Mouse (Mus musculus) granulocyte monocyte progenitor cell, adult 5-6 weeks (primary cell): Measurements from ENCODE around the gene Nxpe5. TPM values are rescaled to one million over a fixed set of nuclear protein-coding genes. Genes with fewer than 3 reads are reported as not detected.

Source experiments
- ATAC-seq: replicated peaks from 2 replicates; pipeline ENCODE4 v1.8.0; 2016; ENCODE audit warnings: mild to moderate bottlenecking, moderate TSS enrichment, inconsistent platforms; ENCODE audit not compliant: poor library complexity, severe bottlenecking
- total RNA-seq, 2 experiments: library from RNA; stranded (forward) in 1 of 2; stranded (reverse) in 1 of 2; fragments of 200-712, 200-1000 nt in 1 of 2; fragments of >200 nt in 1 of 2; fragmentation: Nextera tagmentation in 1 of 2; gene quantifications; 2 replicates each; pipeline ENCODE4 v1.2.3; 2014 to 2017

Gene Nxpe5
- total RNA-seq, 2 experiments from 2014 or later: 1.8 to 2.3 TPM

GRCm38 (mm10) chr5:138272409-138272923 is 46.8 kb downstream of the Nxpe5 start, which contains the start of gene Gal3st4:
Gal3st4 (minus strand) TSS chr5:138272840.
- no peak for ATAC-seq

- no peak for ATAC-seq
Observed at GRCm38 (mm10) chr5:138274186-138274585, 48.5 kb downstream of the Nxpe5 start.

GRCm38 (mm10) chr5:138275216-138276050 is 49.7 kb downstream of the Nxpe5 start:
- no peak for ATAC-seq

GRCm38 (mm10) chr5:138277994-138278393 is 52.3 kb downstream of the Nxpe5 start:
- no peak for ATAC-seq

- ATAC-seq: peak; percentile 96
Observed at GRCm38 (mm10) chr5:138279585-138280424, 54.1 kb downstream of the Nxpe5 start, which contains the start of the genes Gm43720, Gpc2 and Stag3. Gm43720 (minus strand) TSS chr5:138279958. Gpc2 (minus strand) TSS chr5:138280005. Stag3 (plus strand) TSS chr5:138280240.

GRCm38 (mm10) chr5:138280425-138280768 is 54.7 kb downstream of the Nxpe5 start:
- ATAC-seq: no peak

GRCm38 (mm10) chr5:138280829-138281228 is 55.1 kb downstream of the Nxpe5 start:
- ATAC-seq: no peak

- ATAC-seq: no peak
Observed at GRCm38 (mm10) chr5:138281798-138282197, 56.1 kb downstream of the Nxpe5 start.

- no peak for ATAC-seq
Observed at GRCm38 (mm10) chr5:138283540-138283939, 57.8 kb downstream of the Nxpe5 start.

GRCm38 (mm10) chr5:138287861-138288260 is 62.2 kb downstream of the Nxpe5 start:
- no peak for ATAC-seq

- ATAC-seq: no peak
Observed at GRCm38 (mm10) chr5:138291638-138292037, 65.9 kb downstream of the Nxpe5 start.

GRCm38 (mm10) chr5:138294158-138294557 is 68.5 kb downstream of the Nxpe5 start:
- ATAC-seq: no peak

- ATAC-seq: no peak
Observed at GRCm38 (mm10) chr5:138299613-138300012, 73.9 kb downstream of the Nxpe5 start.

Other genes with a start within 250 kb of the Nxpe5 start
- not detected in 2 replicates for gene Azgp1, start 244.4 kb upstream of the Nxpe5 start, total RNA-seq (2014; fragmentation: Nextera tagmentation)
- not detected in 2 replicates for gene Azgp1, start 244.4 kb upstream of the Nxpe5 start, total RNA-seq (2017)
- gene Smok3a, start 204.6 kb upstream of the Nxpe5 start, total RNA-seq (2014; fragmentation: Nextera tagmentation): not detected in 2 replicates
- not detected in 2 replicates for gene Smok3a, start 204.6 kb upstream of the Nxpe5 start, total RNA-seq (2017)
- gene Smok3b, start 204.5 kb upstream of the Nxpe5 start, total RNA-seq (2014; fragmentation: Nextera tagmentation): not detected in 2 replicates
- not detected in 2 replicates for gene Smok3b, start 204.5 kb upstream of the Nxpe5 start, total RNA-seq (2017)
- not detected in 2 replicates for gene Smok3c, start 172.7 kb upstream of the Nxpe5 start, total RNA-seq (2014; fragmentation: Nextera tagmentation)
- not detected in 2 replicates for gene Smok3c, start 172.7 kb upstream of the Nxpe5 start, total RNA-seq (2017)
- gene Zkscan1, start 140.8 kb upstream of the Nxpe5 start, total RNA-seq (2014; fragmentation: Nextera tagmentation): 21.5 and 26.8 TPM in 2 replicates
- gene Zkscan1, start 140.8 kb upstream of the Nxpe5 start, total RNA-seq (2017): 19.2 and 25.8 TPM in 2 replicates
- gene Zscan21, start 109.0 kb upstream of the Nxpe5 start, total RNA-seq (2014; fragmentation: Nextera tagmentation): 10.9 and 16.6 TPM in 2 replicates
- 10.9 and 14.8 TPM in 2 replicates for gene Zscan21, start 109.0 kb upstream of the Nxpe5 start, total RNA-seq (2017)
- 7.9 and 11.2 TPM in 2 replicates for gene Zfp113, start 70.2 kb upstream of the Nxpe5 start, total RNA-seq (2014; fragmentation: Nextera tagmentation)
- 5.8 and 6.0 TPM in 2 replicates for gene Zfp113, start 70.2 kb upstream of the Nxpe5 start, total RNA-seq (2017)
- gene Cops6, start 64.8 kb upstream of the Nxpe5 start, total RNA-seq (2014; fragmentation: Nextera tagmentation): 94.6 and 117 TPM in 2 replicates
- gene Cops6, start 64.8 kb upstream of the Nxpe5 start, total RNA-seq (2017): 39.6 and 41.6 TPM in 2 replicates
- gene Ap4m1, start 53.9 kb upstream of the Nxpe5 start, total RNA-seq (2014; fragmentation: Nextera tagmentation): 33.9 and 43.1 TPM in 2 replicates
- 34.8 and 41.5 TPM in 2 replicates for gene Ap4m1, start 53.9 kb upstream of the Nxpe5 start, total RNA-seq (2017)
- gene Mcm7, start 53.5 kb upstream of the Nxpe5 start, total RNA-seq (2014; fragmentation: Nextera tagmentation): 291 and 311 TPM in 2 replicates
- gene Mcm7, start 53.5 kb upstream of the Nxpe5 start, total RNA-seq (2017): 490 and 580 TPM in 2 replicates
- gene Taf6, start 38.4 kb upstream of the Nxpe5 start, total RNA-seq (2014; fragmentation: Nextera tagmentation): 30.1 and 46.9 TPM in 2 replicates
- gene Taf6, start 38.4 kb upstream of the Nxpe5 start, total RNA-seq (2017): 46.2 and 49.0 TPM in 2 replicates
- 26.5 and 36.2 TPM in 2 replicates for gene Cnpy4, start 38.4 kb upstream of the Nxpe5 start, total RNA-seq (2014; fragmentation: Nextera tagmentation)
- 50.9 and 52.5 TPM in 2 replicates for gene Cnpy4, start 38.4 kb upstream of the Nxpe5 start, total RNA-seq (2017)
- gene Mblac1, start 31.6 kb upstream of the Nxpe5 start, total RNA-seq (2014; fragmentation: Nextera tagmentation): 7.8 and 10.6 TPM in 2 replicates
- gene Mblac1, start 31.6 kb upstream of the Nxpe5 start, total RNA-seq (2017): 8.8 and 12.4 TPM in 2 replicates
- 132 and 143 TPM in 2 replicates for gene Lamtor4, start 29.6 kb downstream of the Nxpe5 start, total RNA-seq (2014; fragmentation: Nextera tagmentation)
- gene Lamtor4, start 29.6 kb downstream of the Nxpe5 start, total RNA-seq (2017): 80.9 and 86.9 TPM in 2 replicates
- gene BC037034, start 38.1 kb downstream of the Nxpe5 start, total RNA-seq (2014; fragmentation: Nextera tagmentation): 66.1 and 68.2 TPM in 2 replicates
- gene BC037034, start 38.1 kb downstream of the Nxpe5 start, total RNA-seq (2017): 37.8 and 50.5 TPM in 2 replicates
- gene Gal3st4, start 46.9 kb downstream of the Nxpe5 start, total RNA-seq (2014; fragmentation: Nextera tagmentation): not detected in 2 replicates
- 1.5 TPM in 1 of 2 replicates, not detected in the other for gene Gal3st4, start 46.9 kb downstream of the Nxpe5 start, total RNA-seq (2017)
- gene Gm43720, start 54.1 kb downstream of the Nxpe5 start, total RNA-seq (2014; fragmentation: Nextera tagmentation): not detected in 2 replicates
- gene Gm43720, start 54.1 kb downstream of the Nxpe5 start, total RNA-seq (2017): 0.05 TPM in 1 of 2 replicates, not detected in the other
- gene Gpc2, start 54.1 kb downstream of the Nxpe5 start, total RNA-seq (2014; fragmentation: Nextera tagmentation): 4.2 and 7.9 TPM in 2 replicates
- 2.9 and 3.9 TPM in 2 replicates for gene Gpc2, start 54.1 kb downstream of the Nxpe5 start, total RNA-seq (2017)
- gene Stag3, start 54.3 kb downstream of the Nxpe5 start, total RNA-seq (2014; fragmentation: Nextera tagmentation): 11.7 and 19.4 TPM in 2 replicates
- 7.6 and 17.4 TPM in 2 replicates for gene Stag3, start 54.3 kb downstream of the Nxpe5 start, total RNA-seq (2017)
- gene Pvrig, start 116.1 kb downstream of the Nxpe5 start, total RNA-seq (2014; fragmentation: Nextera tagmentation): not detected in 2 replicates
- gene Pvrig, start 116.1 kb downstream of the Nxpe5 start, total RNA-seq (2017): not detected in 2 replicates
- gene Zfp157, start 215.6 kb downstream of the Nxpe5 start, total RNA-seq (2014; fragmentation: Nextera tagmentation): 16.7 and 21.8 TPM in 2 replicates
- gene Zfp157, start 215.6 kb downstream of the Nxpe5 start, total RNA-seq (2017): 12.3 and 17.9 TPM in 2 replicates